Mouse (Mus musculus): ENCODE data around the gene Chil3.

- no peak for TF ChIP-seq EP300 (IDR thresholded peaks at IDR 0.05)
- no peak for TF ChIP-seq CTCF (IDR thresholded peaks at IDR 0.05)
Observed at GRCm38 (mm10) chr3:106187991-106188390, 20.6 kb upstream of the Chil3 start.

Data from lung, postnatal 0 days (tissue).